Mouse (Mus musculus): ENCODE data around the gene Lrch1. TPM values are rescaled to one million over a fixed set of nuclear protein-coding genes. Genes with fewer than 3 reads are reported as not detected.

Gene Lrch1
- polyA plus RNA-seq, 2 experiments, result 2.7 to 3.4 TPM

DNA sequence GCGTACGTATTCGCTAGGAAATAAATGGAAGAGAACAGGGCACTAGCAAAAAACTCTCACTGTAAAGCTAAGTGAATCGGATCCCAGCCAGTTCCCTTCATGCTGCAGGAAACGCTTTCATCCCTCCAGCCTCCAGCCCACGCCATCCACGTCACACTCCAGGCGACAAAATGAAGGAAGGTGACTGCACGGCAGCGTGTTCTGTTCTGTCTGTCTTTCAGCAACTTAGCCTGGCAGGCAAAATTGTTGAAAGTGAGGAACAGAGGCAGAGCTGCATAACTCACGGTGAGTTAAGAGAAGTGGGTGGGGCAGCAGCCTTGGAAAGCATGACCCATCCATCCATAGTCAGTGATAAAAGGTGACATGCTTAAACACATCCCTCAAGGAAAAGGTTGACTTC is 64.5 kb downstream of the Lrch1 start:
- H3K36me3 ChIP-seq (replicated peaks; ENCODE audit: control insufficient read depth, insufficient read depth, low read depth), result no peaks in the 10 kb centered on the region
- no peak overlapping the region for H3K27ac ChIP-seq
- no peak overlapping the region for H3K4me2 ChIP-seq (ENCODE audit: low read depth)
- H3K27me3 ChIP-seq (ENCODE audit: control insufficient read depth, insufficient read depth, low read length), result no peaks in the 10 kb centered on the region
- no peak overlapping the region for H3K4me3 ChIP-seq (ENCODE audit: insufficient read depth in 1 of 2, low read depth in 2 of 2, low read length in 2 of 2)
- H3K9me3 ChIP-seq (ENCODE audit: control insufficient read depth, low read length), result no peaks in the 10 kb centered on the region
- no peak for TF ChIP-seq EP300 (IDR thresholded peaks at IDR 0.05; ENCODE audit: low read depth)
- TF ChIP-seq CTCF (IDR thresholded peaks at IDR 0.05; ENCODE audit: low read depth), result no peak
- ATAC-seq (ENCODE audit: insufficient read depth), result no peak
- H3K4me1 ChIP-seq (replicated peaks; ENCODE audit: control insufficient read depth in 2 of 2, insufficient read depth in 2 of 2, low read length in 1 of 2), result peaks cover 0 to 8% of the 10 kb centered on the region in 2 experiments; a peak in 1 of 4 replicates
- no peak for DNase-seq (ENCODE audit: low read depth in 3 of 3, low spot score in 3 of 3)
- 74% methylated on average over 11 of the region's 11 CpGs for WGBS (ENCODE audit: insufficient replicate concordance)
- H3K9ac ChIP-seq (replicated peaks), result no peak overlapping the region

DNA sequence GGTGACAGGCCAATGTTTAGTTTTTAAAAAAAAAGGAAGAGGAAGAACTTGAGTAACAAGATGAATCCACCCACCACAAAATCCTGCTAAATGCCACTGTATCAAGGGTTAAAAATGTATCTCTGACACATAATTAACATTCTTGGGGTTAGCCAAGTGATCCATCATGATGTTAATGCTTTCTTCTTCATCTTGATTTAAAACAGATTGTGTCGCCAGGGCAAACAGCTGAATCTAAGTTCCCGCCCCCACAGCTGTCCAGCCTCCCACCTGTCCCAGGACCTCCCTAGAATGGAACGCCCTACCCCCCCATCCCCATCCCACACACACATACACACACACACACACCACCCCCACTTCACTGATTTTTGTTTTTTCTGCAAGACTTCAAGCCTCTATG is 64.9 kb downstream of the Lrch1 start:
- DNase-seq (ENCODE audit: low read depth in 3 of 3, low spot score in 3 of 3) (no peak), ATAC-seq (ENCODE audit: insufficient read depth) (no peak)
- Histone ChIP-seq H3K4me2 (ENCODE audit: low read depth) (no peak overlapping the region), H3K36me3 (replicated peaks; ENCODE audit: control insufficient read depth, insufficient read depth, low read depth) (no peaks in the 10 kb centered on the region), H3K4me1 (replicated peaks; ENCODE audit: control insufficient read depth in 2 of 2, insufficient read depth in 2 of 2, low read length in 1 of 2) (peaks cover 0 to 8% of the 10 kb centered on the region in 2 experiments; a peak in 1 of 4 replicates), H3K4me3 (ENCODE audit: insufficient read depth in 1 of 2, low read depth in 2 of 2, low read length in 2 of 2) (no peak overlapping the region), H3K9me3 (ENCODE audit: control insufficient read depth, low read length) (no peaks in the 10 kb centered on the region), H3K27ac (no peak overlapping the region), H3K9ac (replicated peaks) (no peak overlapping the region), H3K27me3 (ENCODE audit: control insufficient read depth, insufficient read depth, low read length) (no peaks in the 10 kb centered on the region)
- TF ChIP-seq EP300 (IDR thresholded peaks at IDR 0.05; ENCODE audit: low read depth) (no peak), CTCF (IDR thresholded peaks at IDR 0.05; ENCODE audit: low read depth) (no peak)
- 63% methylated on average over 3 of the region's 3 CpGs for WGBS (ENCODE audit: insufficient replicate concordance)

DNA sequence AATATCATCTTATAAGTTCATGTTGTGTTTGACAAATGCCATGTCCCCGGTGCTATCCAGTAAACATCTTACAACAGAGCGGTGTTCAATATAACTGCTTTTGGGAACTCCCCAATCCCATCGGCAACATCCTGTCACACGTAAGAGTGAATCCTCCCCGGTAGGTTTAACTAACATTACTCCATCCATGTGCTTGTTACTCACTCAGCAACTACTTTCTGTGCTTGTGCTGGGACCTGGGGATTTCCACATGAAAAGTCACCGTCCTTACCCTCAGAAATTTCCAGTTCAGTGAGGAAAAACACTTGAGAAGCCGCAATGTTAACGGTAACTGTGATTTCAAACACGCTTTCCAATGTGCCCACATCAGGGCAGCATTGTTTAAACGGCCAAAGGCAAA is 66.8 kb downstream of the Lrch1 start:
- no peak overlapping the region for H3K27ac ChIP-seq
- no peak for TF ChIP-seq EP300 (IDR thresholded peaks at IDR 0.05; ENCODE audit: low read depth)
- TF ChIP-seq CTCF (IDR thresholded peaks at IDR 0.05; ENCODE audit: low read depth), result no peak
- no peaks in the 10 kb centered on the region for H3K36me3 ChIP-seq (replicated peaks; ENCODE audit: control insufficient read depth, insufficient read depth, low read depth)
- no peaks in the 10 kb centered on the region for H3K27me3 ChIP-seq (ENCODE audit: control insufficient read depth, insufficient read depth, low read length)
- DNase-seq (ENCODE audit: low read depth in 3 of 3, low spot score in 3 of 3) (no peak), ATAC-seq (ENCODE audit: insufficient read depth) (no peak)
- no peak overlapping the region for H3K4me2 ChIP-seq (ENCODE audit: low read depth)
- H3K9ac ChIP-seq (replicated peaks), result no peak overlapping the region
- H3K4me1 ChIP-seq (replicated peaks; ENCODE audit: control insufficient read depth in 2 of 2, insufficient read depth in 2 of 2, low read length in 1 of 2), result peaks cover 0 to 8% of the 10 kb centered on the region in 2 experiments; a peak in 1 of 4 replicates
- no peak overlapping the region for H3K4me3 ChIP-seq (ENCODE audit: insufficient read depth in 1 of 2, low read depth in 2 of 2, low read length in 2 of 2)
- H3K9me3 ChIP-seq (ENCODE audit: control insufficient read depth, low read length), result no peaks in the 10 kb centered on the region
- WGBS (ENCODE audit: insufficient replicate concordance), result 83% methylated on average over 10 of the region's 10 CpGs

DNA sequence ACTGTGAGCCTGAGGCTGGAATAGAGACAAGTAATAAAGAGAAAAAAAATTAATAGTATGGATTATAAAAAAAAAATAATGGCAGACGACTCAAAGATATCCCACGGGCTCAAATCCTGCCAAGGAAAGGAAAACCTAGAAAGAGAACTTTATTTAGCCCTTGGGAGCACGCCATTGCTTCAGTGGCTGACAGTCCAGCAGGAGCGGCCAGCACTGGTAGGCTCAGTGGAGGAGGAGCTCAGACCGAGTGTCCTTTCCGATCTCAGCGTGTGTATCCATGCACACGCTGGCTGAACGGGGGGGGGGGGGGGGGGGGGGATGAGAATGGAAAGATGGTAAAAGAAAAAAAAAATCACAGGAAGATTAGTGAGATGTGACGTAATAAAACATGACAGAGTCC is 68.2 kb downstream of the Lrch1 start:
- H3K36me3 ChIP-seq (replicated peaks; ENCODE audit: control insufficient read depth, insufficient read depth, low read depth), result no peaks in the 10 kb centered on the region

DNA sequence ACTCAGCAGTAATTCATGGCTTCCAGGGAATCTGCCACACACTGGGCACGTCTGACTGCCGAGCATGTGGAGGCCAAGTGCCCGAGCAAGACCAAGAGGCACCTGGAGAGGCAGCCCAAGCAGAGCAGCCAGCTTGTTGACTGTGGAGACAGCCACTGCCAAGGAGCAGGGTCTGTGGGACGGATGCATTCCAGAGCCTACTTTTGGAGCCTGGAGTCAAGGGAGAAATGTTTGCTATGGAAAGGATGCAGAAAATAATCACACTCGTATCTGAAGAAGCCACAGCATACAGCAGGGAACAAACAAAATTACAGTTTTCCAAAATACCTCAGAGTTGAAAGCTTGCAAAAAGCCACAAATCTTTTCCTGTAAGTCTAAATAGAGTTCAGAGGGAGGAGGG is 70.4 kb downstream of the Lrch1 start:
- H3K27ac ChIP-seq, result no peak overlapping the region
- 69% methylated on average over 5 of the region's 5 CpGs for WGBS (ENCODE audit: insufficient replicate concordance)
- no peak for ATAC-seq (ENCODE audit: insufficient read depth)
- no peak overlapping the region for H3K4me3 ChIP-seq (ENCODE audit: insufficient read depth in 1 of 2, low read depth in 2 of 2, low read length in 2 of 2)
- no peaks in the 10 kb centered on the region for H3K36me3 ChIP-seq (replicated peaks; ENCODE audit: control insufficient read depth, insufficient read depth, low read depth)
- TF ChIP-seq EP300 (IDR thresholded peaks at IDR 0.05; ENCODE audit: low read depth), result no peak
- no peak for TF ChIP-seq CTCF (IDR thresholded peaks at IDR 0.05; ENCODE audit: low read depth)
- H3K9me3 ChIP-seq (ENCODE audit: control insufficient read depth, low read length), result no peaks in the 10 kb centered on the region
- no peak overlapping the region for H3K4me2 ChIP-seq (ENCODE audit: low read depth)
- H3K4me1 ChIP-seq (replicated peaks; ENCODE audit: control insufficient read depth in 2 of 2, insufficient read depth in 2 of 2, low read length in 1 of 2), result 0 out of 4 replicates have a peak, but pooled peaks cover 0 to 1% of the 10 kb centered on the region in 2 experiments
- DNase-seq (ENCODE audit: low read depth in 3 of 3, low spot score in 3 of 3), result no peak
- no peaks in the 10 kb centered on the region for H3K27me3 ChIP-seq (ENCODE audit: control insufficient read depth, insufficient read depth, low read length)
- no peak overlapping the region for H3K9ac ChIP-seq (replicated peaks)

More for the DNA sequence above, 68.2 kb downstream of the Lrch1 start:
- Histone ChIP-seq H3K4me1 (replicated peaks; ENCODE audit: control insufficient read depth in 2 of 2, insufficient read depth in 2 of 2, low read length in 1 of 2) (peaks cover 0 to 8% of the 10 kb centered on the region in 2 experiments; a peak in 1 of 4 replicates), H3K4me3 (ENCODE audit: insufficient read depth in 1 of 2, low read depth in 2 of 2, low read length in 2 of 2) (no peak overlapping the region), H3K27ac (no peak overlapping the region), H3K9me3 (ENCODE audit: control insufficient read depth, low read length) (no peaks in the 10 kb centered on the region), H3K27me3 (ENCODE audit: control insufficient read depth, insufficient read depth, low read length) (no peaks in the 10 kb centered on the region), H3K4me2 (ENCODE audit: low read depth) (no peak overlapping the region), H3K9ac (replicated peaks) (no peak overlapping the region)
- TF ChIP-seq CTCF (IDR thresholded peaks at IDR 0.05; ENCODE audit: low read depth) (no peak), EP300 (IDR thresholded peaks at IDR 0.05; ENCODE audit: low read depth) (no peak)
- DNase-seq (ENCODE audit: low read depth in 3 of 3, low spot score in 3 of 3) (no peak), ATAC-seq (ENCODE audit: insufficient read depth) (no peak)
- 73% methylated on average over 10 of the region's 10 CpGs for WGBS (ENCODE audit: insufficient replicate concordance)

All from liver, embryonic 14.5 days (tissue).